Mouse (Mus musculus): ENCODE measurements at regions not wholly inside any gene's neighbourhood (a gene's known extent, or its start where the extent isn't known, plus 50 kb on each side); places are given as distances from the start of the nearest gene placed in this dataset.
"Not testable (repeated sequence)": the region's sequence is repeated elsewhere in the genome, so short reads cannot be mapped to it uniquely, and the experiment has no call there.

- no peak for DNase-seq
Measured at GRCm38 (mm10) chr14:53562606-53563005, 691.3 kb downstream of the Dad1 start.

DNA sequence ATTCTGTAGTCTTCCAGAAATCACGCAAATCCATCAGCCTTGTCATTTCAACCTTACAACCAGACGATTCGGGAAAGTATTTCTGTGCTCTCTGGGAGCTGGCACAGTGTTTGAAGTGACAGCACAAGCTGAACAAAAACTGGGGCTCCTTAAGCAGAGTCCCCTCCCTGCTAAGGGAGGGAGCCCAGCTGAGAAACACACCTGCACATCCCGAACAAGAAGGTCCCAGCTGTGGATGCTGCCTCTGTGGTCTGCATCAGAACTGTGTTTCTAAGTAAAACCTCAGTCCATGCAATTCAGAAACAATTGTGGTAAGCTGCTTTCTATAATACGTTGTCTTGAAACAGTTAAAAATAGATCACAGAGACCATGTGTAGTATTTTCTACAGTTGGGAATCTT lies 693.8 kb downstream of the Dad1 start:
- not testable (repeated sequence) for DNase-seq

DNA sequence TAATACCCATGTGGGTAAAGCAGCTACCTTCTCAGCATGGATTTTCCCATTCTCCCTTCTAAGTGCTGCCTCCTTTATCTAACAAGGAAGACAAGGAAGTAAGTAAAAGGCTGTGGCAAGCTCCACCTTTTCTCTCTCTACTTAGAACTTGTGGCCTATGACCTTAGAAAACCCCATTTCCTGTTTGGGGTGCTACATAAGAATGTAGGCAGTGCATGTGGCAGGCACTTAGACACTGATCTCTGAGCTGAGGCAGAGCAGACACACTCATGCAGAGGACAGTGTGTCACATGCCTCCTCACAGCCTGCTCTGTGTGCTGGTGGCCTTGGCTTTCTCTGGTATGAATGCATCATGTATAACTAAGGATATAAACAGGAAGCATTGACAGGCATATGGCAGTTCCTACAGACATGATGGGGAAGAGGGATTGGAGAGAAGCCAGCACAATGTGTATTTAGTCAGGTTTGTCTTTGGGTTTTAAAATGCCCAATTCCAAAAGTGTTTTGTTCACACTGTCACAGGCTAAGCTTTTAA lies 694.5 kb downstream of the Dad1 start:
- DNase-seq = not testable (repeated sequence)

- DNase-seq = no peak
Measured at GRCm38 (mm10) chr14:53553771-53554170, 700.1 kb downstream of the Dad1 start.

DNA sequence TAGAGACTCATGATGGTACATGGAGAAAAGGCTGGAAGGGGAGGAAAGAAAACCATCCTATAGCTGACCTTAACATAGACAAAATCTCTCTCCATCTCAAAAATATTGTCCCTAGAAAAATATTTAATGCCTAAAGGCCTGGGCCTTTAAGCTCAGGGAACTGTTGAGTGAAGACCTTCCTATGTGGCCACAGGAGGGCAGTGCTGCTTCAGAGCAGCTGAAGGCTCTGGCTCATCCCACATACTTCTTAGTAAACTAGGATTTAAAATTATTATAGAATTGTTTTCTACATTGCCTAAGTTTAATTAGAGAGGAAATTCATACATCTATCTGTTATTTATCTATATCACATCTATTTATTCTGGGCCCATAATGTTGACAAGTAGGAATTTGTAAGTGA lies 706.5 kb downstream of the Dad1 start:
- not testable (repeated sequence) for DNase-seq

DNA sequence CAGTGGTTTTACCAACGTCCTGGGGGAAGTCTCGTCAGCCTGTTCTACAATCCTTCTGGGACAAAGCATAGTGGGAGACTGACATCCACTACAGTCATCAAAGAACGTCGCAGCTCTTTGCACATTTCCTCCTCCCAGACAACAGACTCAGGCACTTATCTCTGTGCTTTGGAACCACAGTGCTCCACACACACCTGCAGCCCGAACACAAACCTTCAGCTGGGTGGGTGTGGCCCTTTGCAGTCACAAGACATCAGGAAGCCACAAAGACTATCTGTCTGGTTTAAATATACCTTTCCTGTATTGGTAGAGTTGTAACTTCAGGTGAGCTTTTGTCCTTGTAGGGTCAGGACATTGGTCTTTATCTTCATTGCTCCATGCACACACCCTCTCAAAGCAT lies 708.6 kb downstream of the Dad1 start:
- DNase-seq = no peak

GRCm38 (mm10) chr14:53541640-53542039 lies 712.3 kb downstream of the Dad1 start:
- DNase-seq = not testable (repeated sequence)

GRCm38 (mm10) chr14:53537895-53538294 lies 716.0 kb downstream of the Dad1 start:
- not testable (repeated sequence) for DNase-seq

GRCm38 (mm10) chr14:53523430-53523829 lies 730.5 kb downstream of the Dad1 start:
- DNase-seq = not testable (repeated sequence)

GRCm38 (mm10) chr14:53518954-53519353 lies 735.0 kb downstream of the Dad1 start:
- not testable (repeated sequence) for DNase-seq

DNA sequence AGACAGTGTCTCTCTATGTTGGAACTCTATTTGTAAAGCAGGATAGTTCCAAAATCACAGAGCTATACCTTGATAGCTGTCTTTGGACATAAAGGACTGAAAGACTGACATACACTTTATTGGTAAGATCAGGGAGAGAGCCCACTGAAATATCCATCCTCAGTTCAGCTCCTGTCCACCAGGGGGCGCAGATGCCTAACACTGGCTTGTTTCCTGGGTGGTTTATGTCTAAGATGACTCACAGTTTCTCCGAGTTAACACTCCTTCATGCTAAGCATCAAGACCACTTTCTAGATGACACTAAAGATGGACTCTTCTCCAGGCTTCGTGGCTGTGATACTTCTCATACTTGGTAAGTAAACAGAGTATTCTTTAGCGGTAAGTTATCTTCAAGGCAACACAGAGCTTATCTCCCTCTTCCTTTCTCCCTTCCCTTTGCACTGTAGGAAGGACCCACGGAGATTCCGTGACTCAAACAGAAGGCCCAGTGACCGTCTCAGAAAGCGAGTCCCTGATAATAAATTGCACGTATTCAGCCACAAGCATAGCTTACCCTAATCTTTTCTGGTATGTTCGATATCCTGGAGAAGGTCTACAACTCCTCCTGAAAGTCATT lies 737.2 kb downstream of the Dad1 start:
- not testable (repeated sequence) for DNase-seq

DNA sequence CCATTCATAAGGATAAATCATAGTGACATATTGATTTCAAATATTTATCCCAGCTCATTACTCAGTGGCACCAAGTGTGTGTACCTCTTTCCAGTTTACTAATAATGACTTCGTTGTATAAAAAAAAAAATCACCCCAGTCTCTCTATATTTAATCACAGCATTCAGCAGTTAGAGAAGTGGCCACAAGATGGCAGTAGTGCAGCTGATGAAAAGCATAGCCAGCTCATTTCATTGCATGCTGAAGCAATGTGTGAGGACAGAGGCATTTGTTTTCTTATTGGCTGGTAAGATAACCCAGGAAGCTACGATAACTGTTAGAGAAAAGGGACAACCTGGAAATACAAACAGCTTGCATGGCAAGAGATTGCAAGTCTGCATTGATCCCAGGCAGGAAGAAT lies 748.5 kb downstream of the Dad1 start:
- DNase-seq = peak in 1 of 2 experiments; percentile 19

DNA sequence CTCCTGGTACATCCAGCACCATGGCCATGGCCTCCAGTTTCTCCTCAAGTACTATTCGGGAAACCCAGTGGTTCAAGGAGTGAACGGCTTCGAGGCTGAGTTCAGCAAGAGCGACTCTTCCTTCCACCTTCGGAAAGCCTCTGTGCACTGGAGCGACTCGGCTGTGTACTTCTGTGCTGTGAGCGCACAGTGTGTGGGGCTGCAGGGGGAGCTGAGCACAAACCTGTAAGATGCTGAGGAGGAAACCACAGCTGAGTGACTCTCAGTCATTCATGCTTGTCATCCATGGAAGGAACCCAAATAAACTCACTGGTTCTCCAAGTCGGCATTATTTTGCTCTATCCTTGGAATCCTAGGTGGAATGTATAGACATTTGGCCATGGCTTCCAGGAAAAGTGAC lies 765.5 kb downstream of the Dad1 start:
- DNase-seq = not testable (repeated sequence)

DNA sequence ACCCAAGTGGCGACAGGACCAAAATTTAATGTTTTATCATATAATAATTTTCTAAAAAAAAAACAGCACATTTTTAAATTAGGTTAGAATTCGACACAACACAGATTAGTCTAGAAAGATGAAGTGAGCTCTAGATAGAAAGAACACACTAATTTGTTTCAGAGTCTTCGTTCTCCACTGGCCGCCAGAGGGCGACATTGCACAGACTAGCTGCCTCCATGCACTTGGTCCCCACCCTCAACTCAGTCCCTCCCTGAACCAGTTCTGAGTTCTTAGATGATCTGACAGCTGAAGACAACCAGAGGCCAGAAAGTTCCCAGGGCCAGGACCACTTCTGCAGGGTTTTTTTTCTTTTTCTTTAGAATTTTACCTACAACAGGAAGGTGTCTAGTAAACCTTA lies 766.3 kb downstream of the Dad1 start:
- not testable (repeated sequence) for DNase-seq

DNA sequence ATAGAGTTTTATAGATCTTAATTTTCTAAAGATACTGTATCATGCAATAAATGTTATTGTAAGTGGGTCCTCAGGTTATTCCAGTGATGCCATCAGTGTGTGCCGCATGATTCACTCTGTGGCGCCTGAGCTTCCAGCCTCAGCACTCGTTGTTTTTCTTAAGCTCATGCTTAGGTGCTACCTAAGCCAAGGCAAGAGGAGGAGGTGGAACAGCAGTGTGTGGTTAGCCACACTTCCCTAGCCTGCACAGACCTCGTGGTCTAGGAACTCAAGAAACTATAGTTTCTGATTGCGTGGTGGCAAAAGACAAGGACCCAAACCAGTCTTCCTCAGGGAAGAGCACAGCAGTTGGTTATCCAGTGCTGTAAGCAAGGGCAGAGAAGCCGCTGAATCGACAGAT lies 779.7 kb downstream of the Dad1 start:
- DNase-seq = not testable (repeated sequence)

GRCm38 (mm10) chr14:53460790-53461189 lies 793.1 kb downstream of the Dad1 start:
- DNase-seq = not testable (repeated sequence)

GRCm38 (mm10) chr14:53454001-53454400 lies 799.9 kb downstream of the Dad1 start:
- DNase-seq = no peak

- not testable (repeated sequence) for DNase-seq
Measured at GRCm38 (mm10) chr14:53439643-53440042, 814.3 kb downstream of the Dad1 start.

GRCm38 (mm10) chr14:53430130-53430529 lies 823.8 kb downstream of the Dad1 start:
- not testable (repeated sequence) for DNase-seq

GRCm38 (mm10) chr14:53428447-53428846 lies 825.5 kb downstream of the Dad1 start:
- not testable (repeated sequence) for DNase-seq

DNA sequence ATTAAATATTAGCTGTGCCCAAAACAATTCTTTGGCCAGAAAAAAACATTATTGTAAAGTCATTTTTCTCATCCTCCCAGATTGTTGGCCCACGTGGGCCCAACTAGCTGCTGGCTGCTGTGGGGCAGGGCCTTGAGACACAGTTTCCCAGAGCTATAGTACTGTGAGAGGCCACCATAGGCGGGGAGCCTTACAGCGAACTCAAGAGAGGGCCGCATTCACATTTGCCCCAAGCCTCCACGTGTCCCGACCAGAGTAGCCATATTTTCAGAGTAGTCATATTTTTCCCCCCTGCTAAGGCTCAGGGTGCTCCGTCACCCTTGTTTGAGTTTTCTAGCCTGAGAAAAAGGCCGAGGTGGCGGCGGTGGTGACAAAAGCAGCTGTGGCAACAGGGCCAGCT lies 826.3 kb downstream of the Dad1 start:
- DNase-seq = not testable (repeated sequence)

- not testable (repeated sequence) for DNase-seq
Measured at GRCm38 (mm10) chr14:53416955-53417354, 836.9 kb downstream of the Dad1 start.

DNA sequence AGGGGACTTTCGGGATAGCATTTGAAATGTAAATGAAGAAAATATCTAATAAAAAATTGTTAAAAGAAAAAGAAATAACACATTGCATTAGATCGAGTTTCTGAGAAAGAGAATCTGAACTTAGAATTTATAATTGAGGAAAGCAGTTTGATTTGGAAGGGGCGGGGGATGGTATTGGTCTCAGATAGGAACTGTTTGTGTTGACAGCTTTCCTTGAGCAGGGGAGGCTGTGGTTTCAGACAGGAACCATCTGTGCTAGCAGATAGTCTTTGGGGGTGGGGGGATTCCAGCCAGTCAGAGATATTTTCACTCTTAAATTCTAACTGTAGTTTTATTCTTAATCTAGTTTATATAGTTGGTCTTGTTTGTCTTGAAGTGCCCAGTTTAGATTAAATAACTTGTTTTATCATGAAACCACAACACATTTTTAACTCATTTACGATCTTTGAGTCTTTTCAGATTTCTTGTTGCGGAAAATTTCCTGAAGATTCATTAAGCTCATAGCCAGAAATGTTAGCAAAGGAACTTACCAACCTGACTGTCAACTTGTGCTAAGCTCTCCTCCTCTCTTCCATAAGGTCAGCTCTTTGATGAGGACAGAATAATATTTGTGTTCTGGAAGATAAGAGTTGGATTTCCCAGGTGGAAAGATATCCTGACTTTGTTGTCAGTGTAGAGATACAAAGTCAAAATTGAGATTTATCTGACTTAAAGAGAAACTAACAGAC lies 846.2 kb downstream of the Dad1 start:
- not testable (repeated sequence) for DNase-seq
